Mouse (Mus musculus) gonadal fat pad, adult 2 months (tissue): Measurements from ENCODE around the gene Ero1lb. TPM values are rescaled to one million over a fixed set of nuclear protein-coding genes. Genes with fewer than 3 reads are reported as not detected.
"Not testable (repeated sequence)": the region's sequence is repeated elsewhere in the genome, so short reads cannot be mapped to it uniquely, and the experiment has no call there.

Experiments used
- DNase-seq: peaks from one replicate; pipeline ENCODE4 v3.0.0-alpha.2; 2012; ENCODE audit warnings: low read depth
- polyA plus RNA-seq: library from polyadenylated mRNA; depleted of rRNA; stranded (reverse); fragments of >200 nt; gene quantifications from 2 replicates; pipeline ENCODE4 v1.2.3, GENCODE M21; 2012

Ero1lb gene
- polyA plus RNA-seq, 1 experiment, result 5.5 TPM

DNA sequence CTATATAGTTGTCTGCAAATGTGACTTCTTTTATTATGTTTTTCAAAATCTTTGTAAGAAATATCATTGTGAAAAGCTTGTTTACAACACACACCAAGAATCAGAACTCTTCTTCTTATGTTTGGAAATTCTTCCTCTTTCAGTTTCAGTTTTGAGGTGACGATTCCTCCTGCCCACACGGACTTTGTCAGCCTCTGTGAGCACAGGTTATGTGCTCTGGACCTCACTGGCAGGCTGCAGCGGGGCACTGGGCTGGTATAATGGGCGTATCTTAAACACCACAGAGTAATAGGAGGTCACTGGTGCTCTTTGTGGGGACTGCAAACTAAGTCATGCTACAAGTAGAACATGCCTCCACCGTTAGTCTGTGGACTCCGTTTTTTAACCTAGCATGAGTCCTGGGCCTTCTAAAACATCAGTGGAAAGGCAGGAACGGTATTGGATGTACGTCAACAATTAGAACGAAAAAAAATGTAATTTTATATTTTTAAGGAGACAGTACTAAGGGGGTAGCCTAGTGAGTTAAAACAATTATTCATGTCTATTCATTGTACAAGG is 9.4 kb downstream of the Ero1lb start:
- DNase-seq, result no peak

DNA sequence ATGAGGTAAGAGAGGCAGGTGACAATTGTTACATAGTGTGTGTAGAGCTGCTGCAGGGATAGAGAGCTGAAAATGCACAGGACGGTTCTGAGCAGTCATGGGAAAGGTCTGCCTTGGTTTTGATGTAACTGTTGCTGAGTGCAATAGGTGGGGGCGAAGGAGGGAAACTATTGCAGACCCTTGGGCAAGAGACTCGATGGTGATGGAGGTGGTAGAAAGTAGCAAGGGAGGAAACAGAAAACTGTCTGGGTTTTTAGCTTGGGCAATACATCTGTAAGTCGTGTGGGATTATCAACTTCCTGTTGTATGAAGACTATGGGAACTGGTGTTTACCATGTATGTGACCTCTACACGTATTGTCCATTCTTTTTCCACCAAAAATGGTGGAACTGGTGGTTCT is 12.5 kb downstream of the Ero1lb start:
- no peak for DNase-seq

DNA sequence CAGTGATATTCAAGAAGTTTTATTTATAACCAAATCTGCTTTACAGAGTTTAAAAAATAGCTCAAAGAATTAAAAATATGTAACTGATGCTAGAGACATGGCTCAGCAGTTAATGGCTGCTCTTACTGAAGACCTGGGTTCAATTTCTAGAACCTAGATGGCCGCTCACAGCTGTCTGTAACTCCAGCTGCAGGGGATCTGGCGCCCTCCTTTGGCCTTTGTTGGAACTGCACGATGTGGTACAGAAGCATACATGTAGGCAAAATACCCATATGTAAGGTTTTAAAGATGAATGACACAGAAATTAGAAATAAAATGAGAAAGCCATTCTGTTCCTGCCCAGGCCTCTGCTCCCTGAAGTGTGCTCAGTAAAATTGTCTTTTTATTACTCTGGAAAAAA is 23.3 kb downstream of the Ero1lb start:
- DNase-seq, result no peak

DNA sequence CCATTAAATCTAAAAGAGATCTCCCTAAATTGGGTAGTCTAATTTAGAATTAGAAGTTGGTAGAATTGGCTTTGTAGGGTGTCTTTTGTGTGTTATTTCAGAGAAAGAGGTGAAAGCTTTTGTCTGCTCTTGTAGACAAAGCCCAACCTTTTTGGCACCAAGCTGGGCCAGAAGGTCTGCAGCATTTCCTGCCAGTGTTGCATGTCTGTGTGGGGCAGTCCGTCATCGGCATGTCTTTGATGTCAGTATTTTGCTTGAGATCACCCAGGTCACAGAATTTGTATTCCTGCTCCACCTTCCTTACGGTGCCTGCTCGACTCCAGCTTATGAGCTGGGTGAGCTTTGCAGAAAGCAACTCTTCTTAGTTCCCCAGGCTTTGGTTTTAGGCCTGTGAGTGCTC is 31.4 kb downstream of the Ero1lb start:
- not testable (repeated sequence) for DNase-seq

DNA sequence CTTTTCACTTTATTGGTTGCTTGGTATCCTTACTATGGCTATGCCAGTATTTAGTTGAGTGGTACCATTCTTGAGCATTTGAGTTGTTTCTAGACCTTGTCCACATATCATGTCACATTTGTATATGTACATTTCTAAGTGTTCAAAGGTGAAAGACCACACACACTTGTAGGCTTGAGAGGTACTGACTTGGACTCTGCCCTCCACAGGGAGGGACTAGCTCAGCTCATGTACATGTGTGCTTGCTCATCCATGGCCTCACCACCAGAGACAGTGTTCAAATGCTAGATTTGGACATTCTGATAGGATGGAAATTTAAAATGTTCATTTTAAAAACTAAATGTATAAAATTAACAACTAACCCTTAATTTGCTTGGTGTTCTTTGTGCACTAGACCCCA is 44.5 kb downstream of the Ero1lb start:
- DNase-seq, result not testable (repeated sequence)

DNA sequence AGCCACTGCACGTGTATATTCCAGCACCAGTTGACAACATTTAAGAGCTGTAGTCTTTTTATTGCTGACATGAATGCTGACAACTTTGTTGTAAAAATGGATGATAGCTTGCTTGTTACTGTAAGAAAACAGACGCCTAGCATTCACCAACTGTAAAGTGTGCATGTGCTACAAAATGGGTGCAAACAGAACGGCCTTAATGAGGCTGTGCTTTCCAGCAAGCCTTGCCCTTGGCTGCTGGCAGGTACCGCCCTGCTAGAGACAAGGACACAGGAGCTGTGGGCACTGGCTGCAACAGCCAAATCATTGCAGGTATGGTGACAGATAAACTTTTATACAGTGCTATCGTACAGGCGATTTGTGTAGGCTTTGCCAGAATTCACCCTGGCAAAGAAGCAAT is 48.4 kb downstream of the Ero1lb start:
- not testable (repeated sequence) for DNase-seq

DNA sequence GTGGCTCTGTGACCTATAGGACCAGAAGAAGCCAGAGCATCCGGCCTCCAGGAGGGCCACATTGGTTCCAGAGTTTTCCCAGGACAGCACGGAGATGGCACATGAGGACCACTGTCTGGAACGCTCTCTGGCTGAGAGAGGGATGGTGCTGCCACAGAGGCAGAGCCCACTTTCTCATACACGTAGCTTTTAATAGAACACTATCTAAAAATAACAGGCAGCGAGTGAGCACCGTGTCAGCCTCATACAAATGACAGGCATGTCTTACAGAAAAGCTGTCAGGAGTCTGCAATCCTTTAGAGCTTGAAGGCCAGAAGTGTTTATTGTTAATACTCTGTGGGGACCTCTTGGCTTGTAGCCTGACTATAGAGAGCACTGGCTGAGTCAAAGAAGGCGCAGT is 48.9 kb downstream of the Ero1lb start:
- DNase-seq, result not testable (repeated sequence)

DNA sequence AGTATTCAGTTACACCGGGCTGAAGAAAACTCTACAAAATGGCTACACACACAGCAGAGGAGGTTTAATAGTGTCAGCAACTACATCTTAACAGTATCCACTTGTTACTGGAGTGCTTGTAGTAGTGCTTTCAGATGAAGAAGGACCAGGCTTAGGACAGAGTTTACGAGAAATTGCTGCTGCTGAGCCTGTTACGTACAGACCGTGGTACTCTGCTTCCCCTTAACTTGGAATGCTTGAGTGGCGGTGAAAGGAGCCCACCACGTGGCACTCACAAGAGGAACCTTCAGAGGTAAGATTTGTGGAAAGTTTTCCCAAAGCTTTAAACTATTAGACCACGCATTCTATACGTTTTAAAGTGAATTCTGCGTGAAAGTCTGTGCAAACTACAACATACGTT is 49.3 kb downstream of the Ero1lb start:
- DNase-seq, result not testable (repeated sequence)

DNA sequence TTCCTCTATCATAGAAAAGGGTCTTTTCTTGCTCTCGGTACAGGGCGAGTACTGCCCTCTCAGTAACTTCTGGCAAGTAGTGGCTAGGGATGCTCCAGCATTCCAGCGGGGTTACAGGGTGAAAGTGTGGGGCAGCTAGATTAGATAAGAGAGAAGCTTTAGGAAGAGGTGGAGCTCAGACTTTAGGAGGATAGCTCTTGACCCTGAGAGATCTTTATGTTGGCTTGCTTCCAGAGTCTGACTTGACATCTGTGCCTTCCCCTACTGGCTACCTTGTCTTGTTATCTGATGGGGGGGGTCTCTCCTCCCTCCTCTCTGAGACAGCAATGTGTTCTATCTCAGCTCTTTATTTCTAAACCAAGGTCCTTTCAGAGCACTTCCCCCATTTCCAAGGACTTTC is 50.8 kb downstream of the Ero1lb start:
- DNase-seq, result not testable (repeated sequence)

DNA sequence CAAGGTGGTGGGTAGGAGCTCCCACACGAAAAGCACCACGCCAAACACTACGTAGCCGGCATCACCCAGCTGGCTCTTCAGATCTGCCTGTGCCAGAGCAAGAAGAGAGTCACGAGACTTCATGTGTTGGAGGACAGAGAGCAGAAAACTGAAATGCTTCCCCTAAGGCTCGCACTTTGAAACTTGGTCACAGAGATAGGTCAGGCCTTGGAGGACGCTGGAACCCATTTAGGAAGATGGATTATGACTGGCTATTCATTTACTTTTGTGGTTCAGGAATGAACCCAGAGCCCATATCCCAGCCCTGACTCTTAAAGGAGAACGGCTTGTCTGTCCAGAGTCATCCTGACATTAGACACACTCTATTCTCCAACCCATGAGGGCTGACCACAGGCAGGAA is 54.1 kb downstream of the Ero1lb start:
- DNase-seq, result not testable (repeated sequence)

DNA sequence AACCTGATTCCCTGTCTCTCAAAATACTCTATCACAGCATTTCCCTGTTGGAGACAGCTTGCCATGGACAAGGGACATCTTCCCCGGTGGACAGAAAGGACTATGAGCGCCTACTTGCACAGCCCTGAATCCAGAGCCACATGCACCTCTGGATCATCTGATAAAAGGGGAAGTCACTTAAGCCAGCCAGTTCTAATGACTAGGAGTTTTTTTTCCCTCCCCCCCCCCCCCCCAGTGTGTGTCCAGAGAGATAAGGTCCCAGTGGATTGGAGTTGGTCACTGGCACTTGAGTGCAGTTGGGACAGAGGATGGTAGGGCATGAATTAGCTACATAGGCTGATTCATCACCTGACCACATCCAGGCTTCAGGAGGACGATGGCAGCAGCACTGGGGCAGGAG is 60.4 kb downstream of the Ero1lb start:
- DNase-seq, result not testable (repeated sequence)

DNA sequence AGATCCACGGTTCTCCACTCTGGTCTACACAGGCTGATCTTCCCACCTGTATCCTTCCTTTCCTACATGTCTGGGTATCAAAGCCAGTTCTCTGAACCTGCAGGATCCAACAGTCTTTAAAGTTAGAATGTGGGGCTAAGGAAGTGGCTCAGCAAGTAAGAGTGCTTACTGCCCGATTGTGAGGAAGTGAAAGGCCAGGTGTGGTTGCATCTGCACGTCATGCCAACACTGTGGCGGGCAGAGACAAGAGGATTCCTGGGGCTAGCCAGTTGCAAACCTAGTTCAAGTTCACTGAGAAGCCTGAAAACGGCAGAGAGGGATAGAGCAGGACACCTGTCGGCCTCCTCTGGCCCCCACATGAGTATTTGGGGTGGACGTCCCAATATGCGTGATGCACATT is 62.1 kb downstream of the Ero1lb start:
- DNase-seq, result not testable (repeated sequence)

DNA sequence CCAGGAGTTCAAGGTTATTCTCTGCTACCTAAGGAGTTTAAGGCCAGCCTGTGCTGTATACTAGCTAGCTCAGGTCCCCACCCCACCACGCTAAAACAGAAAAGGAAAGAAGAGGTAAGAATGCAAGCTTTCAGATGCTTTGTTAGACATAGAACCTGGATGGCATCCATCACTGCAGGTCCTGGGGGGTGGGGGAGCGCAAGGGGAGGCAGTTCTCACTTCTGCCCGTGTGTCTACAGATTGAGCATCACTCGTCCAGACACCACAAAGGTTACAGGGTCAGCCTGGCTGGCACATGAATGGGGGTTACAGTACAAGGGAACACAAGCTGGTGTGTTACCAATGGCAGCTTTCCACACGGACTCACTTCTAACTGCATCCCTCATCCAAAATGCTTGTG is 62.5 kb downstream of the Ero1lb start:
- not testable (repeated sequence) for DNase-seq

DNA sequence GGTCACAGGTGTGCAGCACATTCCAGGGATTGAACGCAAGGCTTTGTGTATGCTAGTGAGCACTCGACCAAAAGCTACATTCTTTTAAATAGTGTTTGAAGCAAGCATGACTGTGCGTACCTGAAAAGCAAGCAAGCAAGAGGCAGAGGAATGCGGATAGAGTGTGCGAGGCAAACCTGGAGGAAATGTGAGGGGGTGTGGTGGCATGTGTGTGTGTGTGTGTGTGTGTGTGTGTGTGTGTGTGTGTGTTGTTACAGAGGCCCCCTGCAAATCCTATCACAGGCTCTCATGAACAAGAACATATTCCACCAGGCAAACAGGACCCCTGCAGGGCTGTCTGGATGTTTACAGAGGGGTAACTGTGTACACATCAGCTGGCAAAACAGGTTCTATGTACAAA is 64.6 kb downstream of the Ero1lb start:
- not testable (repeated sequence) for DNase-seq

DNA sequence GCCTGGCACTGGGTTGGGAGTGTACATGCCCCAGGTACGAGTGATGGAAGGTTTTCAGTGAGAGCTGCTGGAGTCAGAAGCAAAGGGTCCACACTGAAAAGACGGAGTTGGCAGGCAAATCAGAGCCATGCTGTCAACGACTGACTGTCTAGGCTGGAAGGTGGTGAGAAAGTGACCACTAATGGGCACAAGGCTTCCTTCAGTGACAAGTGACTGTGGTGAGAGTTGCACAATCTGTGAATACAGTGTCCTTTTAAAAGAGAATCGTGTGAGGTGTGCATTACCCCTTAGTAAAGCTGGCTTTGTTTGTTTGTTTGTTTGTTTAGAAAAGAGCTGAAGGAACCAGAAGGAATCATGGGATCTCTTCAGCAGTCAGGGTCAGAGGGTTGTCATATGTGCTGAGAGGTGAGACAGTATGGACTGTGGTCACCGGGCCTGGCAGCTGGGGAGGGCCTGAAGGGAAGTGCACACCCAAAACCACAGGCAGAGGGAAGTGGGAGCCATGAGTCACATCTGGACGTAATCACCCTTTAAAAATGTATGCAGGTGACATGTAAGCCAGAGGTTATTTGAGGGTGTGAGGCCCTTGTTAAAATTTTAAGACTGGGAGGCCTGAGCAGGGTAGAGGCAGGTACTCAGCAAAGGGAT is 69.4 kb downstream of the Ero1lb start:
- DNase-seq, result not testable (repeated sequence)

DNA sequence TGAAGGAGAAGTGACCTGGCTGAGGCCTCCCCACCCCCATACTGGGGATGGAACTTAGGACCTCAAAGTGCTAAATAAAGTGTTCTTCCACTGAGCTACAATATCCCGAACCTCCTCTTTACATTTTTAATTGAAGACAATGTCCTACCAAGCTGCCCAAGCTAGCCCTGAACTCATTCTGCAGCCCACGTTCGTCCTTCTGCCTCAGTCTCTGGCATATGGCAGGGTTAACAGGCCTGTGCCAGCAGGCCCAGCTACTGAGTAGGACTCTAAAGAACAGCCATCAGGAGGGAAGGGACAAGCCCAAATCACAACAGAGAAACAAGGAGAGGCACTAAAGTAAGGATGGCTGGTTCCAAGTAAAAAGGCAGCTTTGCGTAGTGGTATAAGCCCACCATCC is 77.1 kb downstream of the Ero1lb start:
- not testable (repeated sequence) for DNase-seq

DNA sequence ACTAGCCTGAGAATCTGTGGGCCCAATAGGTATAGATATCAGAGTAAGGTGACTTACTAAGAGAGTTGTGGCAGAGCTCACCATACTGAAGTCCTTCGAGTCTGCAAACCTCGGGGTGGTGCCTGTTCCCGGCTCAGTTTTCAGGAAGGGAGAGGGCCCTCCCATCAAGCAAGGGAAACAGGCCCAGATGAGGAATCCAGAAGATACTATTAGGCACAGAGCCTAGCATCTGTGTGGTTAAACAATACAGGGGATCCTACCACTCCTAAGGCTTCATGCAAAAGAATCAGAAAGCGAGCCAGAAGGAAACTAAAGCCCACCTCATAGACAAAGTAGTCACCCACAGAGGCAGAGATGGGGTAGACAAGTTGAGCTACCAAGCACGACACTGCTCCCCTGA is 81.0 kb downstream of the Ero1lb start:
- not testable (repeated sequence) for DNase-seq

DNA sequence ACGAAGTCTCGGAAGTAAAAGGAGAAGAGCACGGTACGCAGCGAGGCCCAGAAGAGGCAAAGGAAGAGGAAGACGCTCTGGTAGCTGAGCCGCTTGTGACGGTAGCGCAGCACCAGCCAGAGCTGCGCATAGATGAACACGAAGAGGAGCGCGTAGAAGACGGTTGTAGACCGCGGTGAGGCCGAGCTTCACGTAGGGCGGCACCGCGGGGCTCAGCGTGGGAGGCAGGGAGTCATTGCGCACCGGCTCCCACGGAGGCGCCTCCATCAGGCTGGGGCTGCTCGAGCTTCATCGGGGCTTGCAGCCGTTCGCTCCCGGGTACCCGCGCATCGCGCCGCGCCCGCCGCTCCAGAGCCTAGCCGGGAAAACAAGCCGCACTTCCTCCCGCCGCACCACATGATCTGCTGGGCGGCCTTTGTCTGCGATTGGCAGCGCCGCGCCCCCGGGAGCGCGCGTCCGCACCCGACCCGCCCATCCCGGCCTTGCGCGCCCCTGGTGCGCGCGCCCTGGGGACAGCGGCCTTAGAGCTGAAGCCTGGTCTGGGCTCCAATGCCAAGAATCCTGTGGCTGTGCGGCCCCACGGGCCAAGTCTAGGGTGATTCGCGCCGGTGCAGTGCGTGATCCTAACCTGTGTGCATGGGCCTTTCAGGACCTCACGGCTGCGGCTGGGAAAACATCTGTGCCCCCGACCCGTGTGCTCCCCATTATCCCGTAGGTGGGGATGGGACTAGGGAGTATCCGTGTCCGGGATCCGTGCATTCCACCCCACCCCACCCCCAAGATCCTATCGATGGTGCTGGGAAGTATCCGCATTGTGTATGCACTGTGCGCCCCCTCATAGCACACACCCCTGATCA is 84.6 kb downstream of the Ero1lb start:
- not testable (repeated sequence) for DNase-seq

DNA sequence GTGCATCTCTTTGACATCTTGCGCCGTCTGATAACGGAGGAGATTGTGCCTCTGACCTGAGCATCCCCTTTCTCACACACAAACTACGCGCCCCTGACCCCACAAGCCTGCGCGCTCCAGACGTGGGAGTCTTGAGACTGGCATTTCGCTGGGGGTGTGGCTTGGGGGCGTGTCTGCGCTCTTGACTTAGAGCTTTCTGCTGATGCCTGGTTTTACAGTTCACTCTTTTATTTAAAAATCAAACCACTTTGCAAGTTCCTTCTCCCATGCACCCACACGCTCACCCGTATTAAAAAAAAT is 85.2 kb downstream of the Ero1lb start:
- not testable (repeated sequence) for DNase-seq
